Mouse (Mus musculus): ENCODE results near the gene Cdr2. TPM values are rescaled to one million over a fixed set of nuclear protein-coding genes. Genes with fewer than 3 reads are reported as not detected.

The Cdr2 gene
- 190 TPM for polyA plus RNA-seq (2014; fragmentation: Illumina TruSeq; extraction: RNeasy Lipid Tissue Mini Kit (QIAGEN cat#74804); ENCODE audit: low replicate concordance)

DNA sequence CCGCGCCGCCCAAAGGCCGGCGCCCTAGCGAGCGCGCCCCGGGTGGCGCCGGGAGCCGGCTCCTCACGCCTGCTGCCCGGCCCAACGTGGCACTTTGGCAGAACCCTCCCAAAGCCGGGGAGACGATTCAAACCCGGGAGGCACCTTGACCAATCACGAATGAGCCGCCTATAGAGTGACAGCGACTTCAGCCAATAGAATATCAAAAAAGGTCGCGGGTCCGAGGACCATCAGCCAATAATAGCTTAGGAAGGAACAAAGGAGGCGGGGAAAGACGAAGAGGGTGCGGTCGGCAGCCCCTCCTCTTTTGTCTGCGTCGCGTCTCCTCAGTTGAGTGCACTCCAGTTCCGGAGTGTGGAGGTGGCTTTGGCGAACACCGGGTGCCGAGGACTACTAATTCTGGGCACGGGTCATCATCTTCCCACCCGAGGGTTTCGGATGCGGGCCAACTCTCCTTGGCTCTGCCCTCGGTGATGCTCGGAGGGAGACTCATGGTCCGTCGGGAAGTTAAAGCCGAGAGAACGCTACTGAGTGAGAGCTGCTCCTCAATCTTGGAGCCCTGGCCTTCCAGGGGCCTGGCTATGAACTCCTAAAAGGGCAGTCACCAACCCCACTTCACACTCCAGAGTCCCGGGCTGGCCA lies at the start of gene Cdr2, which contains the start of gene Mfsd13b:
TSS of gene Cdr2 (minus strand) at position 113 of the 642 bp plus-strand sequence.
TSS of gene Mfsd13b (plus strand) at position 310 of the 642 bp plus-strand sequence.

GRCm38 (mm10) chr7:120917592-120918461 lies 64.3 kb downstream of the Cdr2 start, which contains the start of gene Polr3e:
Gene Polr3e, plus strand, starts transcription at chr7:120917744.

Other genes with a start within 250 kb of the Cdr2 start
- not detected for gene Vwa3a, start 243.0 kb downstream of the Cdr2 start, polyA plus RNA-seq (2014; fragmentation: Illumina TruSeq; extraction: RNeasy Lipid Tissue Mini Kit (QIAGEN cat#74804); ENCODE audit: low replicate concordance)
- gene Gm5737, start 169.9 kb downstream of the Cdr2 start, polyA plus RNA-seq (2014; fragmentation: Illumina TruSeq; extraction: RNeasy Lipid Tissue Mini Kit (QIAGEN cat#74804); ENCODE audit: low replicate concordance): not detected
- gene Eef2k, start 139.5 kb downstream of the Cdr2 start, polyA plus RNA-seq (2014; fragmentation: Illumina TruSeq; extraction: RNeasy Lipid Tissue Mini Kit (QIAGEN cat#74804); ENCODE audit: low replicate concordance): 2.9 TPM
- 7.6 TPM for gene Polr3e, start 64.6 kb downstream of the Cdr2 start, polyA plus RNA-seq (2014; fragmentation: Illumina TruSeq; extraction: RNeasy Lipid Tissue Mini Kit (QIAGEN cat#74804); ENCODE audit: low replicate concordance)
- 0.52 TPM for gene Mfsd13b, start 197 bp upstream of the Cdr2 start, polyA plus RNA-seq (2014; fragmentation: Illumina TruSeq; extraction: RNeasy Lipid Tissue Mini Kit (QIAGEN cat#74804); ENCODE audit: low replicate concordance)
- gene Mettl9, start 52.1 kb upstream of the Cdr2 start, polyA plus RNA-seq (2014; fragmentation: Illumina TruSeq; extraction: RNeasy Lipid Tissue Mini Kit (QIAGEN cat#74804); ENCODE audit: low replicate concordance): 409 TPM
- gene Igsf6, start 92.3 kb upstream of the Cdr2 start, polyA plus RNA-seq (2014; fragmentation: Illumina TruSeq; extraction: RNeasy Lipid Tissue Mini Kit (QIAGEN cat#74804); ENCODE audit: low replicate concordance): 14.6 TPM
- not detected for gene Otoa, start 99.3 kb upstream of the Cdr2 start, polyA plus RNA-seq (2014; fragmentation: Illumina TruSeq; extraction: RNeasy Lipid Tissue Mini Kit (QIAGEN cat#74804); ENCODE audit: low replicate concordance)